Mouse (Mus musculus): Measurements from ENCODE around the gene Ccdc194.

DNA sequence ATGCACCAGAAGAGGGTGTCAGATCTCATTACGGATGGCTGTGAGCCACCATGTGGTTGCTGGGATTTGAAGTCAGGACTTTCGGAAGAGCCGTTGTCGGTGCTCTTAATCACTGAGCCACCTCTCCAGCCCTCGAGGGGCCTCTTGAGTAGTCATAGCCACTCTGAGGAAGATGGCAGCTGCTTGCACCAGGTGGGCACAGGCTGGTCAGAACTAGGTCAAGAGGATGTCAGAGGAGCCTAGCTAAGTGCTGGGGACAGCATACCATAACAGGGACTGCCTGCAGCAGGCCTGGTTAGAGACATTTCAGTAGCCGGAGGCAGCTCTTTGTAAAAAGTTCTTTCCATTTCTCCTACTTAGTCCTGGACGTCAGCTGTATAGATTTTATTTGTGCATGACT lies 25.2 kb upstream of the Ccdc194 start:
- no peak for TF ChIP-seq CTCF (IDR thresholded peaks at IDR 0.05)
- TF ChIP-seq POLR2A (IDR thresholded peaks at IDR 0.05; ENCODE audit: insufficient read depth, low read depth, low read length) = no peak
- no peak for TF ChIP-seq EP300 (IDR thresholded peaks at IDR 0.05; ENCODE audit: insufficient read depth, low read depth, low read length)

All from heart, adult 2 months (tissue).